Mouse (Mus musculus) heart, embryonic 14.5 days (tissue): ENCODE measurements around the gene Kirrel. TPM values are rescaled to one million over a fixed set of nuclear protein-coding genes. Genes with fewer than 3 reads are reported as not detected.

Experiments used
- ATAC-seq: fragments of 200-750 bp; cut with Nextera tagmentation; 2 replicates; pipeline ENCODE4 v1.8.0; 2017; ENCODE audit warnings: low read depth, moderate TSS enrichment; ENCODE audit not compliant: insufficient number of reproducible peaks, insufficient read depth, low FRiP score
- H3K27ac ChIP-seq, 2 experiments: fragments of 200-500 bp in 1 of 2; fragments of 300-500 bp in 1 of 2; sonication (generic) in 1 of 2; replicated peaks in 1 of 2; 2 replicates each; pipeline ENCODE4 v1.5.1; 2012 to 2014; ENCODE audit warnings: low read depth in 2 of 2, low read length in 2 of 2, control low read depth in 1 of 2, mild to moderate bottlenecking in 1 of 2, mixed read lengths in 1 of 2; ENCODE audit not compliant: control insufficient read depth in 1 of 2, insufficient read depth in 1 of 2
- H3K27me3 ChIP-seq: fragments of 300-500 bp; sonication (generic); 2 replicates; pipeline ENCODE4 v1.6.1; 2014; ENCODE audit warnings: mild to moderate bottlenecking, low read length, control low read depth; ENCODE audit not compliant: control insufficient read depth, insufficient read depth
- H3K36me3 ChIP-seq: fragments of 300-500 bp; sonication (generic); 2 replicates; pipeline ENCODE4 v1.6.1; 2014; ENCODE audit warnings: mild to moderate bottlenecking, control low read depth, low read length, mixed read lengths; ENCODE audit not compliant: control insufficient read depth, insufficient read depth
- H3K4me1 ChIP-seq, 2 experiments: fragments of 200-500 bp in 1 of 2; fragments of 300-500 bp in 1 of 2; sonication (generic) in 1 of 2; 2 replicates each; pipeline ENCODE4 v1.6.1; 2012 to 2014; ENCODE audit warnings: low read length in 2 of 2, control low read depth in 1 of 2, mixed read lengths in 1 of 2; ENCODE audit not compliant: control insufficient read depth in 2 of 2, insufficient read depth in 2 of 2
- H3K4me2 ChIP-seq: fragments of 300-500 bp; sonication (generic); 2 replicates; pipeline ENCODE4 v1.6.1; 2014; ENCODE audit warnings: mild to moderate bottlenecking, low read length
- H3K4me3 ChIP-seq, 2 experiments: fragments of 200-500 bp in 1 of 2; fragments of 300-500 bp in 1 of 2; sonication (generic) in 1 of 2; 2 replicates each; pipeline ENCODE4 v1.5.1; 2012 to 2014; ENCODE audit warnings: low read length in 2 of 2, mild to moderate bottlenecking in 2 of 2, control low read depth in 1 of 2, low read depth in 1 of 2, moderate library complexity in 1 of 2; ENCODE audit not compliant: control insufficient read depth in 1 of 2, insufficient read depth in 1 of 2
- H3K9ac ChIP-seq: fragments of 300-500 bp; sonication (generic); 2 replicates; pipeline ENCODE4 v1.6.1; 2014; ENCODE audit warnings: mild to moderate bottlenecking, low read length
- H3K9me3 ChIP-seq: fragments of 300-500 bp; sonication (generic); 2 replicates; pipeline ENCODE4 v1.6.1; 2016; ENCODE audit warnings: low read length, control low read depth; ENCODE audit not compliant: control insufficient read depth
- WGBS: fragments of 180-500 bp; shearing (Covaris S2); extraction: QIAGEN DNeasy Blood & Tissue Kit; methylation state at CpG from one replicate; pipeline ENCODE4 v1.1.7; 2014; 5-methylcytosine and 5-hydroxymethylcytosine counted together
- polyA plus RNA-seq: library from polyadenylated mRNA; unstranded; fragments of >200 nt; fragmentation: Nextera tagmentation; extraction: Ambion mirVana; gene quantifications from 2 replicates; pipeline ENCODE4 v1.2.1, GENCODE M21; 2014

The Kirrel gene
- polyA plus RNA-seq, 1 experiment from 2014 or later = 7.3 TPM

DNA sequence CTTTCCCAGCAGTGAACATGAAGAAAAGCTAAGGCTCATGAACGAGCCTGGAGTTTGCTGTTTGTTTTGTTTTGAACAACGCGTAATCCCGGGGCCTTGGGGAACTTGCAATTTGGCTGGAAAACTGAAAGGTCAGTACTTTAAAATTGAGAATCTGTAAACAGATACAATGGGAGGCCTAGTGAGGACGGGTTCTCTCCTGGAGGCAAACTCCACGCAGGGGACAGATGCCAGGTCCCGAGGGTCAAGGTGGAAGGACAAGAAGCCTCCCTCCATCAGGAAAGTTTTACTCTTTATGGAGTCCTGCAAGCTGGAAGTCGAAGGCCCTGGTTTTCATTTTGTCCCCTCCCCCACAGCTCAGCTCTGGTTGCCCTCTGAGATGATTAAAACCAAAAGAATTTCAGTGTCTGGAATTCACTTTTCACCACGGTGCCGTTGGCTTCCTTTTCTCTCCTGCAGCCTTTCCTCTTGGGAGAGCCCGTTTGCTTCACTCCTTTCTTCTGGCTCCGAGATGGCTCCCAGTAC lies 16.7 kb downstream of the Kirrel start:
- peaks cover 48 to 76% of the 10 kb centered on the region in 2 experiments for H3K4me1 ChIP-seq
- peak overlapping the region; percentile 49 for H3K4me2 ChIP-seq
- H3K36me3 ChIP-seq = peaks cover 16% of the 10 kb centered on the region
- no peaks in the 10 kb centered on the region for H3K27me3 ChIP-seq
- H3K9ac ChIP-seq = peak overlapping the region; percentile 64
- H3K9me3 ChIP-seq = no peaks in the 10 kb centered on the region
- ATAC-seq = no peak
- H3K4me3 ChIP-seq = no peak overlapping the region
- 13% methylated on average over 12 of the region's 12 CpGs for WGBS
- H3K27ac ChIP-seq = peak overlapping the region; percentile 87 to 89

DNA sequence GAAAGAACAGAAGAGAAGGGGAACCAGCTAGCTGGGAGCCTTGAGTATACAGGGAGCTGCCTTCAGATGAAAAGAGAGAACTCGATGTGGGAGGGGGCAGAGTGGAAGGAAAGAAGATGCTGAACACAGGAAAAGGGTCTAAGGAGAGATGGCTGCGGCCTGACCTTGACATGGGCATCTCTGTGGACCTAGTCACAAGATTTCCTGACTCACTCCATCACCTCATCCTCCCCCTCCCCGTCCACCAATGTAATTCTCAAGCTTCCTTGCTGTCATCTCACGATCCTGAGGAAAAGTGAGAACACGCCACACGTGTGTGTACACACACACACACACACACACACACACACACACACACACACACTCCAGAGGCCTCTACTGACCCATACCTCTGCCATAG lies 17.2 kb downstream of the Kirrel start:
- H3K4me2 ChIP-seq = peak overlapping the region; percentile 49
- 56% methylated on average over 6 of the region's 6 CpGs for WGBS
- peaks cover 51 to 77% of the 10 kb centered on the region in 2 experiments for H3K4me1 ChIP-seq
- H3K9me3 ChIP-seq = no peaks in the 10 kb centered on the region
- peak overlapping the region; percentile 64 for H3K9ac ChIP-seq
- H3K27me3 ChIP-seq = no peaks in the 10 kb centered on the region
- H3K27ac ChIP-seq = peak overlapping the region; percentile 87 to 89
- no peak overlapping the region for H3K4me3 ChIP-seq
- ATAC-seq = no peak
- peaks cover 11% of the 10 kb centered on the region for H3K36me3 ChIP-seq

DNA sequence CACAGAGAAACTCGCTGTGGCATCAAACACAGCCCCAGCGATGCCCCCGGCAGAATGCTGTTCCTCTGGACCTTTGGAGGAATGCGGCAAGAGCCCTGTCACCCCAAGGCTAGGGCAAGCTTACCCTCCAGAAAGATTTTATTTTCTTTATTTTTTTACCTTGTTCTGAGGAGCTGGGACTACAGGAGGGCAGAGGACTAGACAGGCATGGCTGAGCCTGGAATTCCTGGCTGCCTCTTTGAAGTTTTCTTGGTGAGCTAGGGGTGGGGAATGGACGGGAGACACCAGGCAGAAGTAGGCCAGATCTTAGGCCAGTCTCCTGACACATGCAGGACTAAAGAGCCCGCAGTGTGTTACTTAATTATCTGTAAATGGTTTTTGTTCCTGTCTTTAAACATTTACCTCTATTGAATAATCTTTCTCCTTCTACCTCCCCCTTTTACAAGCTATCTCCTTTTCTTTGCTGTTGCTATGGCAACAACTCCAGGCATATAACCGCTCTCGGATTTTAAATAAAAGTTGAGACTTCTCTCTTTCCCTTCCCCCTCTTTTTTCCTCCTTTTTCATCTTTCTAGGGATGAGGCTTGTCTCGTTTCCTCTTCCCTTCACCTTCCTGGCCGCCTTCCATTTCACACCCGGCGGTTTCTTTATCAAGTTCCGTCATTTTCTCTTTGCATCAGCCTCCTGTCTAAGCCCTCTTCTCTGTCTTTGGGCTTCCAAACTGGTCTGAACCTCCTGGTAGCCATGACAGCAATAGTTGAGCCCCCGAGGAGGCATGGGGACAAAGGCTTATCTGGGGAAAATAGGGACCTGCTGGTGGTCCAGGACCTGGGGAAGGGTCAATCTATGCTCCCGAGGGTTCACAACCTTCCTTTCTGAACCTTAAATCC lies 19.9 kb downstream of the Kirrel start:
- H3K4me2 ChIP-seq = no peak overlapping the region
- no peak overlapping the region; the same call in 1 of the 2 replicates for H3K9ac ChIP-seq
- no peaks in the 10 kb centered on the region for H3K9me3 ChIP-seq
- 45% methylated on average over 15 of the region's 15 CpGs for WGBS
- H3K4me3 ChIP-seq = no peak overlapping the region
- H3K27ac ChIP-seq = peak overlapping the region; percentile 25 to 50; a peak in 3 of 4 replicates
- H3K4me1 ChIP-seq = peaks cover 65 to 86% of the 10 kb centered on the region in 2 experiments
- H3K36me3 ChIP-seq = peaks cover 5% of the 10 kb centered on the region; the same call in 1 of the 2 replicates
- no peak for ATAC-seq
- no peaks in the 10 kb centered on the region for H3K27me3 ChIP-seq

DNA sequence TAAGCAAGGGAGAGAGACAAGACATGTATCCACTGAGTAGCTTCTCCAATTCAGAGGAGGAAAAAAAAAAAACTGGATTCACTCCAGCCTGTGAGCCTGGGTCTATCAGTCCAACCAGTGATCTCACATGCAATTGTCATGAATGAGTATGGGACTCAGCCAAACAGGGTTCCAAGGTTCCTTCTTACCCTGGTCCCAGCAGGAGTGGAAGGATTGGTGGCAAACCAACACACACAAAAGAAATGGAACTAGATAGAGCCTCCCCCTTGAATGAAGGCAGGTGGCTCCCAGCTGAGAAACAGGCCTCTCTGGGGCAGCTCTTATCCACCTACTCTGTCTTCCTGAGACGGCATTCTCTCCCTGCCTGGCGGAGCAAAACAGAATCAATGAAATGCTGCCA lies 21.5 kb downstream of the Kirrel start:
- 23% methylated on average over 2 of the region's 2 CpGs for WGBS
- no peaks in the 10 kb centered on the region for H3K27me3 ChIP-seq
- H3K9ac ChIP-seq = no peak overlapping the region

DNA sequence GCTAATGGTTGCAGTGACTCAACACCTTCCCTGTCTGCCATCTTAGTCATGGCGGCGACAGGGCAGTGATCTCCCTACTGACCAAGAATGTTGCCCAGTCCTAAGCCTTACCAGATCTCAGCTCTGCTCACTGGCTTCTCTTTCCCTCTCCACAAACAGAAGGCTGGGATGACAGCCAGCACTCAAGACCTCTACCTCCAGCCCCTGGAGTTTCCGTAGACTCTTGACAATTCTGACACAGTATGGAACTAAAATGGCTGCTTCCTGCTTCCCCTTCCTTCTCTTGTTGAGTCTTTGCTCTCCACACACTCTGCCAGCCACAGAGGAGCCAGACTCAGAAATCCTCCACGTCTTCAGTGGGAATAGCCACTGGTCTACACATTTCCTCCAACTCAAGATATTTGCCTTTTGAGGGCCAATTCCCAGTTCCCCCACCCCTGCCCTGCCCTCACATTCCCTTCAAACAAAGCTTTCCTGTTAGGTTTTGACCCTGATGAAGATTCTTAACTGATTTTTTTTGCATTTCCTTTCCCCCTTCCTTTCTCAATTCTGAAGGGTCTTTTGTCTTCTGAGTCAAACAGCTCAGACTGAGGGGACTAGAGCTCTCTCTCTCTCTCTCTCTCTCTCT lies 22.3 kb downstream of the Kirrel start:
- Histone ChIP-seq H3K4me3 (no peak overlapping the region), H3K9ac (no peak overlapping the region), H3K36me3 (peaks cover 5% of the 10 kb centered on the region; the same call in 1 of the 2 replicates), H3K27me3 (no peaks in the 10 kb centered on the region), H3K27ac (peak overlapping the region; percentile 98 to 99), H3K9me3 (no peaks in the 10 kb centered on the region), H3K4me2 (no peak overlapping the region; the same call in 1 of the 2 replicates), H3K4me1 (peaks cover 54 to 71% of the 10 kb centered on the region in 2 experiments)
- WGBS = 61% methylated on average over 4 of the region's 4 CpGs
- ATAC-seq = 0 out of 2 replicates have a peak, but pooled peaks have one; percentile 33

More for the DNA sequence above, 21.5 kb downstream of the Kirrel start:
- no peak for ATAC-seq
- peaks cover 5% of the 10 kb centered on the region; the same call in 1 of the 2 replicates for H3K36me3 ChIP-seq
- H3K27ac ChIP-seq = peak overlapping the region; percentile 2 to 99; a peak in 3 of 4 replicates
- no peaks in the 10 kb centered on the region for H3K9me3 ChIP-seq
- no peak overlapping the region for H3K4me3 ChIP-seq
- no peak overlapping the region for H3K4me2 ChIP-seq
- H3K4me1 ChIP-seq = peaks cover 62 to 79% of the 10 kb centered on the region in 2 experiments

DNA sequence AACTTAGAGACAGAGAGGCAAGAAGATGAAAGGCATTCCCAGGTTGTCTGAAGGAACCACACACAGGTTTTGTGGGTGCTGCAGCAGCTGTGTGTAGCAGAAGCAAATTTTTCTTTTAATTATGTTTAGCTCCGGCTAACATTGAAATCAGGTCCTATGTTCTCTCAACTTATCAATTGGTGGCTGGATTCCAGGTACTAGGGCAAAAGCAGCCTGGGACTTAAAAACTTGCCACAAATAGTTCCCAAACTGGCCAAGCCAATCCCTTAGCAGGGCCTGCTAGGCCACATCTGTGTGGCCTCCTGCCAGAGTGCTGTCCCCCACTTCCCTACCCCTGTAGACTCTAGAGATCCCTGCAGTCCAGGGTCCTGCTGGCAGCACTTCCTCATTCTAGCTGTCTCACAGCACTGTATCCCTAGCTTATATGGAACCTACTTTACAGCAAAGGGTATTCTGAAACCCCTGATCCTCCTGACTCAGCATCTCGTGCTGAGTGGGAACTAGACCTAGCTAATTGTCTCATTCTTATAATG lies 23.2 kb downstream of the Kirrel start:
- Histone ChIP-seq H3K27ac (peak overlapping the region; percentile 98 to 99), H3K27me3 (no peaks in the 10 kb centered on the region), H3K4me3 (no peak overlapping the region), H3K4me1 (peaks cover 50 to 63% of the 10 kb centered on the region in 2 experiments), H3K9me3 (no peaks in the 10 kb centered on the region), H3K36me3 (peaks cover 9% of the 10 kb centered on the region; the same call in 1 of the 2 replicates), H3K9ac (peak overlapping the region; percentile 68), H3K4me2 (peak overlapping the region; percentile 42)
- ATAC-seq = no peak
- 39% methylated on average over 2 of the region's 2 CpGs for WGBS

DNA sequence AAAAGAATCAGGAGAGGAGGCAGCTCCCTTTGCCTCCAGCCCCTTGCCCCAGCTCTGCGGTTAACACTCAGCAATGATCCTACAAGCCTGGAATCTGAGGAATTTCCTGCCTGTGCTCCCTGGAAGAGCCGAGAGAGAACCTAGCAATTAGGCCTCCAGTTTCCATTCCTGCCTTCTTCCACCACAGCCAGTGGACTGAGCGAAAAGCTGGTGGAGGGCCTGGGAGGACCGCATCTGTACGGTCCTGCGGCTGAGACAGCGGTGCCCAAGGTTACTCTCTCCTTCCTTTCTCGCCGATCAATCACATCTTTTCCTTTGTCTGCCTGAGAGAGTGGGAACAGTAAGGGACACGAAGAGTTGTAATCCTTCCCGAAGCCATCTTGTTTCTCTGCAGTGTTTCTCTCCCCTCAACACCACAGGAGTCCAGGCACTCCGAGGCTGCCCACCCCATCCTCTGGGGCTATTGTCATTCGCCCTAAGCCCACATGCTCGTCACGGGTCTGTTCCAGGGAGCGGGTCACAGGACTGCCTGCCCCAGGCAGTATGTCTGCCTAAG lies 23.8 kb downstream of the Kirrel start:
- Histone ChIP-seq H3K4me3 (0 out of 4 replicates have a peak overlapping the region, but pooled peaks of 1 of the 2 experiments have one; percentile 1), H3K4me1 (peaks cover 50 to 63% of the 10 kb centered on the region in 2 experiments), H3K4me2 (peak overlapping the region; percentile 42), H3K27me3 (no peaks in the 10 kb centered on the region), H3K9me3 (no peaks in the 10 kb centered on the region), H3K27ac (peak overlapping the region; percentile 98 to 99), H3K9ac (peak overlapping the region; percentile 68), H3K36me3 (peaks cover 11% of the 10 kb centered on the region; the same call in 1 of the 2 replicates)
- ATAC-seq = peak; percentile 71
- WGBS = 6% methylated on average over 16 of the region's 16 CpGs
